Mouse (Mus musculus) right cerebral cortex, postnatal 14 days (tissue): Measurements from ENCODE around the gene Pole2.
A peak's percentile ranks its signal among the peaks of the same experiment; 100 is the strongest.

Experiments used
- DNase-seq: peaks from one replicate; pipeline ENCODE4 v3.0.0; 2022

The Pole2 gene

GRCm38 (mm10) chr12:69210056-69210979, 17.7 kb downstream of the Pole2 start:
- DNase-seq = no peak

GRCm38 (mm10) chr12:69208520-69208919, 19.5 kb downstream of the Pole2 start:
- DNase-seq = no peak

- DNase-seq = no peak
These were observed 20.1 kb downstream of the Pole2 start for GRCm38 (mm10) chr12:69207926-69208325.

GRCm38 (mm10) chr12:69207396-69207795, 20.6 kb downstream of the Pole2 start:
- no peak for DNase-seq

GRCm38 (mm10) chr12:69204052-69204833, 23.8 kb downstream of the Pole2 start, which contains the start of gene Gm49384:
Gm49384 (minus strand) TSS chr12:69204267.
- no peak for DNase-seq

GRCm38 (mm10) chr12:69198985-69199384, 29.0 kb downstream of the Pole2 start:
- DNase-seq = no peak

GRCm38 (mm10) chr12:69198164-69198535, 29.8 kb downstream of the Pole2 start, which contains the start of gene Dnaaf2:
Dnaaf2 (minus strand) TSS chr12:69198429.
- peak; percentile 68 for DNase-seq

GRCm38 (mm10) chr12:69197378-69198163, 30.4 kb downstream of the Pole2 start:
- DNase-seq = peak; percentile 59

GRCm38 (mm10) chr12:69196444-69197377, 31.3 kb downstream of the Pole2 start, which contains the start of gene Gm49383:
Gm49383 (minus strand) TSS chr12:69197104.
- DNase-seq = peak; percentile 74

- no peak for DNase-seq
These were observed 35.4 kb downstream of the Pole2 start for GRCm38 (mm10) chr12:69192637-69193036.

- DNase-seq = no peak
These were observed 36.6 kb downstream of the Pole2 start for GRCm38 (mm10) chr12:69191396-69191795.

GRCm38 (mm10) chr12:69190522-69190921, 37.5 kb downstream of the Pole2 start:
- DNase-seq = no peak

GRCm38 (mm10) chr12:69190074-69190473, 37.9 kb downstream of the Pole2 start:
- no peak for DNase-seq

- DNase-seq = no peak
These were observed 41.1 kb downstream of the Pole2 start for GRCm38 (mm10) chr12:69186811-69187471.

GRCm38 (mm10) chr12:69185371-69185770, 42.6 kb downstream of the Pole2 start:
- no peak for DNase-seq

GRCm38 (mm10) chr12:69184342-69185295, 43.4 kb downstream of the Pole2 start:
- DNase-seq = peak; percentile 62

- DNase-seq = peak; percentile 100
These were observed 44.2 kb downstream of the Pole2 start, which contains the start of the genes Rpl36al and Mgat2 for GRCm38 (mm10) chr12:69183583-69184308. Rpl36al (minus strand) TSS chr12:69184083. Mgat2 (plus strand) TSS chr12:69184157.

- no peak for DNase-seq
These were observed 46.2 kb downstream of the Pole2 start for GRCm38 (mm10) chr12:69181800-69182199.

GRCm38 (mm10) chr12:69179371-69179770, 48.6 kb downstream of the Pole2 start:
- DNase-seq = no peak
